Mouse (Mus musculus) lung, postnatal 0 days (tissue): ENCODE data around the gene Sf3b6. TPM values are rescaled to one million over a fixed set of nuclear protein-coding genes. Genes with fewer than 3 reads are reported as not detected.

ENCODE experiments used
- ATAC-seq: fragments of 200-750 bp; cut with Nextera tagmentation; 2 replicates; pipeline ENCODE4 v1.8.0; 2017; ENCODE audit warnings: moderate library complexity
- DNase-seq: peaks from one replicate; pipeline ENCODE4 v3.0.0-alpha.2; 2016; ENCODE audit warnings: low spot score
- H3K27ac ChIP-seq: fragments of 300-500 bp; sonication (generic); 2 replicates; pipeline ENCODE4 v1.5.1; 2014; ENCODE audit warnings: antibody characterized with exemption, mild to moderate bottlenecking, low read length, mixed read lengths
- H3K27me3 ChIP-seq: fragments of 300-500 bp; sonication (generic); replicated peaks from 2 replicates; pipeline ENCODE4 v1.6.1; 2014; ENCODE audit warnings: low read length, mixed read lengths; ENCODE audit not compliant: insufficient read depth
- H3K36me3 ChIP-seq: fragments of 300-500 bp; sonication (generic); 2 replicates; pipeline ENCODE4 v1.6.1; 2014; ENCODE audit warnings: low read length, mixed read lengths; ENCODE audit not compliant: insufficient read depth
- H3K4me1 ChIP-seq: fragments of 300-500 bp; sonication (generic); 2 replicates; pipeline ENCODE4 v1.6.1; 2014; ENCODE audit warnings: antibody characterized with exemption, low read depth, low read length, mixed read lengths; ENCODE audit not compliant: insufficient read depth
- H3K4me2 ChIP-seq: fragments of 300-500 bp; sonication (generic); replicated peaks from 2 replicates; pipeline ENCODE4 v1.6.1; 2014; ENCODE audit warnings: low read depth, mild to moderate bottlenecking, low read length, moderate library complexity, mixed read lengths
- H3K4me3 ChIP-seq: fragments of 300-500 bp; sonication (generic); 2 replicates; pipeline ENCODE4 v1.5.1; 2014; ENCODE audit warnings: low read depth, low read length
- H3K9ac ChIP-seq: fragments of 300-500 bp; sonication (generic); replicated peaks from 2 replicates; pipeline ENCODE4 v1.6.1; 2014; ENCODE audit warnings: low read depth, mild to moderate bottlenecking
- H3K9me3 ChIP-seq: fragments of 300-500 bp; sonication (generic); 2 replicates; pipeline ENCODE4 v1.6.1; 2016; ENCODE audit warnings: low read length, mixed read lengths
- CTCF ChIP-seq: IDR thresholded peaks from 2 replicates; pipeline ENCODE4 v1.5.1; 2016; ENCODE audit warnings: antibody characterized with exemption, mild to moderate bottlenecking
- EP300 ChIP-seq: IDR thresholded peaks from 2 replicates; pipeline ENCODE4 v1.6.1; 2016; ENCODE audit warnings: antibody characterized with exemption, mild to moderate bottlenecking, control low read depth
- WGBS: fragments of 180-500 bp; shearing (Covaris S2); extraction: QIAGEN DNeasy Blood & Tissue Kit; methylation state at CpG from one replicate; pipeline ENCODE4 v1.1.7; 2014; 5-methylcytosine and 5-hydroxymethylcytosine counted together
- polyA plus RNA-seq: library from polyadenylated mRNA; unstranded; fragments of >200 nt; fragmentation: Nextera tagmentation; extraction: Ambion mirVana; gene quantifications from 2 replicates; pipeline ENCODE4 v1.2.1, GENCODE M21; 2015

Sf3b6 gene
- polyA plus RNA-seq, result 183 and 204 TPM in 2 replicates

GRCm38 (mm10) chr12:4817361-4818101, at the start of gene Sf3b6:
Sf3b6 (plus strand) TSS chr12:4817544.
- under 1% methylated on average over 49 of the region's 49 CpGs for WGBS
- H3K36me3 ChIP-seq, result peaks cover 9% of the 10 kb centered on the region

GRCm38 (mm10) chr12:4768492-4769332, 48.6 kb upstream of the Sf3b6 start, which contains the start of the genes Pfn4 and Fam228b:
Pfn4 (plus strand) TSS chr12:4769022.
Fam228b (minus strand) TSS chr12:4769267.
- Histone ChIP-seq H3K27ac (peak within 1 kb of the TSS; percentile 67), H3K27me3 (no peaks in the 10 kb centered on the region), H3K4me2 (peak within 1 kb of the TSS; percentile 61), H3K9ac (peak within 1 kb of the TSS; percentile 59), H3K4me1 (no peaks in the 10 kb centered on the region), H3K4me3 (peak within 1 kb of the TSS; percentile 66), H3K9me3 (no peaks in the 10 kb centered on the region), H3K36me3 (no peaks in the 10 kb centered on the region)
- DNase-seq (peak; percentile 94), ATAC-seq (peak; percentile 98)
- TF ChIP-seq EP300, result no peak
- peak; percentile 96 for TF ChIP-seq CTCF
- 3% methylated on average over 60 of the region's 61 CpGs for WGBS

More at GRCm38 (mm10) chr12:4817361-4818101, at the start of gene Sf3b6:
- DNase-seq, result peak; percentile 99
- no peaks in the 10 kb centered on the region for H3K9me3 ChIP-seq
- H3K4me2 ChIP-seq, result peak within 1 kb of the TSS; percentile 80
- peak within 1 kb of the TSS; percentile 91 for H3K27ac ChIP-seq
- TF ChIP-seq CTCF (no peak), EP300 (peak; percentile 18; the same call in 1 of the 2 replicates)
- no peaks in the 10 kb centered on the region for H3K27me3 ChIP-seq
- peak within 1 kb of the TSS; percentile 67 for H3K9ac ChIP-seq
- H3K4me3 ChIP-seq, result peak within 1 kb of the TSS; percentile 87
- H3K4me1 ChIP-seq, result no peaks in the 10 kb centered on the region
- ATAC-seq, result peak; percentile 98

DNA sequence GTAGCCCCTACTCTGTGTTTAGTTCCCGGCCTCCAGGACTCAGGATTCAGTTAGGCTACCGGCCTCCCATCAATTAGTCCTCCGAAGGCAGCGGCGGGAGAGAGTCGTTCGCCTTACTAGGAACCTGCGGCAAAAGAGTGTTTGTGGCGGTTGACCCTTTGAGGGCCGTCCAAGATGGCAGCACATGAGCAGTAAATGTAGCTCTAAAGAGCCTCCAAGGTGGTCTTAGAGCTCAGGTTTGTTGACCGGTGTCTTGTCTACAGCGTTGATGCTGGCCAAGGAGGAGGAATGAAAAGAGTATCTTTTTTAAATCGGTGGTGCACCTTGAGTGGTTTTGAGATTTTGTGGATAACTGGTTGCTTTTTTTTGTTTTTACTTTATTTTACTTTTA, 48.0 kb upstream of the Sf3b6 start:
- no peak for TF ChIP-seq CTCF
- no peak for TF ChIP-seq EP300
- Histone ChIP-seq H3K4me1 (no peaks in the 10 kb centered on the region), H3K9ac (peak overlapping the region; percentile 59), H3K4me3 (peak overlapping the region; percentile 66), H3K9me3 (no peaks in the 10 kb centered on the region), H3K27ac (no peak overlapping the region), H3K36me3 (no peaks in the 10 kb centered on the region), H3K4me2 (peak overlapping the region; percentile 61), H3K27me3 (no peaks in the 10 kb centered on the region)
- ATAC-seq (peak; percentile 16; the same call in 1 of the 2 replicates), DNase-seq (no peak)
- 21% methylated on average over 13 of the region's 13 CpGs for WGBS

DNA sequence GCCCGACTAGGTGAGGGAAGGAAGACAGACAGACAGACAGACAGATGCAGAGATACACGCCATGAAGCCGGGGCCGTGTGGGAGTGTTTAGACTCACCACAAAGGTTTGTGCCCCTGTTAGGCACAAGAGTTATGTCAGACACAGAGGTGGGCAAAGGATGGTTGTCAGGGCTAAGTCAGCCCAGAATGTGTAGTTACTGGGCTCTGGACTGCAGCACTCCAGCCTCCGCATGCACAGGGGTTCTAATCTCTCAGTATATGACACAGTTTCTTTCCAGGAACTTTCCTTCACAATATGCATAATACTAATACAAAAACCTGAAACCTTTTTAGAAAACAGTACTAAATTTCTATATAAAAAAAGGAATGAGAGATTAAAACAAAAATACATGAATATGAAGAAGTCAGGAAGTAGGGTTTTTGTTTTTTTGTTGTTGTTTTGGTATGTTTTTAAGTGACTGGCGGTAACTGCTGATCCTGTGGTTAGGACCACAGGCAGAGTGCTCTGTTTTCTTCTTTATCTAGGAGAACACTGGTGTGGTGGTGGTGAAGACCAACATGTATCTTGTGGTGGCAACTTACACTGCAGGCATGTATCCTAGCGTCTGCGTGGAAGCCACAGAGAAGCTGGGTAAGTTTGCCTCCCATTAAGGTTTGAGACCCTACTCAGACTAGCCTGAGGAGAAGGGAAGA, 42.3 kb upstream of the Sf3b6 start:
- H3K4me1 ChIP-seq, result no peaks in the 10 kb centered on the region
- TF ChIP-seq EP300, result no peak
- TF ChIP-seq CTCF, result no peak
- no peak overlapping the region for H3K4me2 ChIP-seq
- no peak overlapping the region for H3K4me3 ChIP-seq
- H3K36me3 ChIP-seq, result no peaks in the 10 kb centered on the region
- no peak overlapping the region for H3K9ac ChIP-seq
- H3K9me3 ChIP-seq, result no peaks in the 10 kb centered on the region
- DNase-seq (no peak), ATAC-seq (no peak)
- H3K27me3 ChIP-seq, result no peaks in the 10 kb centered on the region
- WGBS, result 81% methylated on average over 8 of the region's 8 CpGs
- H3K27ac ChIP-seq, result no peak overlapping the region

- no peak overlapping the region for H3K27ac ChIP-seq
- ATAC-seq (no peak), DNase-seq (no peak)
- no peak for TF ChIP-seq CTCF
- TF ChIP-seq EP300, result no peak
- no peak overlapping the region for H3K4me2 ChIP-seq
- H3K36me3 ChIP-seq, result no peaks in the 10 kb centered on the region
- H3K9ac ChIP-seq, result no peak overlapping the region
- no peak overlapping the region for H3K4me3 ChIP-seq
- H3K9me3 ChIP-seq, result no peaks in the 10 kb centered on the region
- WGBS, result 68% methylated on average over 9 of the region's 9 CpGs
- no peaks in the 10 kb centered on the region for H3K27me3 ChIP-seq
- no peaks in the 10 kb centered on the region for H3K4me1 ChIP-seq
Observed at GRCm38 (mm10) chr12:4775588-4775949, 41.8 kb upstream of the Sf3b6 start.

DNA sequence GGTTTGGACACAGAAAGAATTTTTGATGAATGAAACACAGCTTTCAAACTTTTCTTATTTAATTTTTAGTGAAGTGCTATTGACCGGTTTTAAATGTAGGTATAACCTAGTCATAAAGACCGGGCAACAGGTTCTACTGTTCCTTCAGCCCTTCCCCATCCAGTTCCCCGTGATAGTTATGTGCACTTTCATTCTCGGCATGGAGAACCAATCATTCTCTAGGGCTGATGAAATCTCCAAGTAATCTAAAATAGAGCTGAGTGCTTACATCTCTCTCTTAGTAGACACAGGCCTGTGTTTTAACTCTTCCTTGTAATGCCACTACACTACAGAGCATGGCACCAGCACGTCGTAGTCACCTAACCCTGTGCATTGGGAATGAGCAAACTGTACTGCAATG, 39.6 kb upstream of the Sf3b6 start:
- H3K4me2 ChIP-seq, result no peak overlapping the region
- WGBS, result 80% methylated on average over 6 of the region's 6 CpGs
- TF ChIP-seq EP300, result no peak
- no peak for TF ChIP-seq CTCF
- no peaks in the 10 kb centered on the region for H3K36me3 ChIP-seq
- H3K27me3 ChIP-seq, result no peaks in the 10 kb centered on the region
- H3K9me3 ChIP-seq, result no peaks in the 10 kb centered on the region
- H3K27ac ChIP-seq, result no peak overlapping the region
- H3K9ac ChIP-seq, result no peak overlapping the region
- H3K4me3 ChIP-seq, result no peak overlapping the region
- ATAC-seq (no peak), DNase-seq (no peak)
- no peaks in the 10 kb centered on the region for H3K4me1 ChIP-seq
